ENCODE assay signal across 17 mouse cellular contexts in genomic region chr14:60138339-60138738, GRCm38 (mm10). TPM values are rescaled to one million over a fixed set of nuclear protein-coding genes. Genes with fewer than 3 reads are reported as not detected.
DNase-seq lines count a peak whose midpoint lies in the region; ATAC-seq and TF ChIP-seq lines count a peak whose summit lies in the region.
"Had no signal": no experiment of that assay in that cellular context is flagged by ENCODE, and none has a peak within 500 bp of the region (broad histone marks: within the 10 kb centered on the region; RNA-seq: fewer than 3 reads in every experiment).

No protein-coding gene starts in this region.

- DNase-seq in thymus, adult 2 months, result peak; percentile 31
- no peak for DNase-seq in thymus, adult 18-20 months
- peak; percentile 33 for DNase-seq in R1 (ENCODE audit: low read depth, low spot score)
- DNase-seq in spleen, postnatal 14 days (ENCODE audit: low spot score in 2 of 2), result no peak
- no peak for DNase-seq in ovary, postnatal 36 days (ENCODE audit: low spot score)
- DNase-seq: adrenal gland, postnatal 25 days; cerebellum, postnatal 10 days; forebrain, postnatal 0 days; gastrocnemius, postnatal 25 days; kidney, adult 11 months had no signal

- WGBS in thymus, adult 2 months, result 85% methylated on average over 4 of the region's 4 CpGs

- no peak for TF ChIP-seq CTCF in thymus, adult 2 months (IDR thresholded peaks at IDR 0.05; ENCODE audit: borderline replicate concordance, control insufficient read depth, extremely low read depth, insufficient read depth, low read length, poor library complexity)

- ATAC-seq in megakaryocyte progenitor cell, adult 5-6 weeks (replicated peaks; ENCODE audit: poor library complexity), result peak; percentile 84
- no peak for ATAC-seq in activated CD4-positive, CD25-positive, alpha-beta regulatory T cell, adult 4 months
- ATAC-seq: forebrain, postnatal 0 days had no signal

- no peak overlapping the region for H3K27ac ChIP-seq in thymus, adult 2 months (ENCODE audit: control insufficient read depth, insufficient read depth, low read length)
- H3K27ac ChIP-seq: embryonic facial prominence, embryonic 10.5 days; liver, embryonic 14.5 days; midbrain, embryonic 12.5 days had no signal

- no peaks in the 10 kb centered on the region for H3K27me3 ChIP-seq in thymus, adult 2 months (ENCODE audit: control insufficient read depth, insufficient read depth, low read length)
- H3K27me3 ChIP-seq: midbrain, embryonic 12.5 days had no signal

- H3K4me3 ChIP-seq in thymus, adult 2 months (ENCODE audit: control insufficient read depth, insufficient read depth, low read length), result no peak overlapping the region
- H3K4me3 ChIP-seq: embryonic facial prominence, embryonic 10.5 days; erythroblast, embryonic 14.5 days; midbrain, embryonic 12.5 days; myocyte had no signal

- TF ChIP-seq POLR2A in thymus, adult 2 months (IDR thresholded peaks at IDR 0.05; ENCODE audit: control insufficient read depth, extremely low read depth, insufficient read depth, low read length, poor library complexity), result no peak

- H3K36me3 ChIP-seq in thymus, adult 2 months (ENCODE audit: control insufficient read depth, insufficient read depth, low read length), result no peaks in the 10 kb centered on the region
- H3K36me3 ChIP-seq: embryonic facial prominence, embryonic 10.5 days; midbrain, embryonic 12.5 days had no signal

- peaks cover 4% of the 10 kb centered on the region; the same call in 1 of the 2 replicates for H3K4me1 ChIP-seq in thymus, adult 2 months (replicated peaks; ENCODE audit: control insufficient read depth, insufficient read depth, low read length)
- H3K4me1 ChIP-seq: midbrain, embryonic 12.5 days had no signal

RNA-seq across cellular contexts. Expression of gene Atp8a2, which starts 58.6 kb away (rescaled TPM):
- 0.38 and 0.54 TPM in 2 replicates for polyA plus RNA-seq in thymus, adult 2 months (2012; rRNA removed)
- 0.32 and 0.68 TPM in 2 replicates for total RNA-seq in megakaryocyte progenitor cell, adult 5-6 weeks (2015)
- 0.34 and 0.37 TPM in 2 replicates for total RNA-seq in megakaryocyte progenitor cell, adult 5-6 weeks (2017)
- 1 to 10 TPM; 1.0 to 1.5 TPM for polyA plus RNA-seq in activated CD4-positive, CD25-positive, alpha-beta regulatory T cell, adult 4 months (2017; shearing (Covaris generic))

Comparison
In these comparisons a context has a peak if more than half of its experiments do, and no peak if none do; other contexts are left out.
1. DNase-seq: peak in thymus, adult 2 months (single experiment) and R1 (single experiment); none in thymus, adult 18-20 months (0 of 2), spleen, postnatal 14 days (0 of 2) and ovary, postnatal 36 days (single experiment).